Mouse (Mus musculus): ENCODE measurements at regions not wholly inside any gene's neighbourhood (a gene's known extent, or its start where the extent isn't known, plus 50 kb on each side); places are given as distances from the start of the nearest gene placed in this dataset.

DNA sequence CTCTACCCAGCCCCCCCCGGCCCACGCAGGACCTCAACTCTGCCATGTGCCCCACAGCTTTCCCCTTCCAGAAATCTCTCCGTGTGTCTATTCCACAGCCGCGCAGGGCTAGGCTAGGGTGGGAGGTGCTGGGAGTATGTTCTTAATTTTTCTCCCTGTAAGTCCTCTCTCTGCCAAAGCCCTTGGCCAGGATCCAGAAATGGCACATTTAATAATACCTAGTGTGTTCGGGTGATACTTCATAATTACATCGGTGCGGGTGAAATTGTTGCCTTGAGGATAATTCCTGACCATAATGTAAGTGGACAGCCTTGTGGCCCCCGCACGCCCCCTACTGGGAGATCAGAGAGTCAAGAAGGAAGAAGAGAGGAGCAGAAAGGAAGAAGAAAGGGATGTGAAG lies 1093.5 kb downstream of the Mrps31 start:
- DNase-seq (ENCODE audit: low spot score in 2 of 2), result peak; percentile 72 to 75

DNA sequence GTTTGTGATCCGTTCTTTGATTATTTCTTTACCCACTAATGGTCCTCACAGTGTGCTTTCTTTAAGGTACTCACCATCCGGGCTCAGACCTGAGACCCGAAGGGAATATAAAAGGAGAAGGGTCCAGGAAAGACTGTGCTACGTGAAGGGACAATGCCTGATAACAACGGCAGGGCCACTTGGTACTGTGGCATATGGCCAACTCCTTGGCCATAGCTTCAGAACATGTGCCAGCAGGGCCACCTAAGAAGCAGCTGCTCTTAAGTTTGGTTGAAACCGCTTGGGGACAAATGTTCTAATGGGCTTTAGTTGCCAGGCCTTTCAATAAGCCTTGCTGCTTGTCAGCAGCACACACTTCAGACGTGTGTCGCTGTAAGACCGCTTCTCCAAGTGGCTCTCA lies 1094.1 kb downstream of the Mrps31 start:
- DNase-seq (ENCODE audit: low spot score in 2 of 2), result peak in 1 of 2 experiments; percentile 4

DNA sequence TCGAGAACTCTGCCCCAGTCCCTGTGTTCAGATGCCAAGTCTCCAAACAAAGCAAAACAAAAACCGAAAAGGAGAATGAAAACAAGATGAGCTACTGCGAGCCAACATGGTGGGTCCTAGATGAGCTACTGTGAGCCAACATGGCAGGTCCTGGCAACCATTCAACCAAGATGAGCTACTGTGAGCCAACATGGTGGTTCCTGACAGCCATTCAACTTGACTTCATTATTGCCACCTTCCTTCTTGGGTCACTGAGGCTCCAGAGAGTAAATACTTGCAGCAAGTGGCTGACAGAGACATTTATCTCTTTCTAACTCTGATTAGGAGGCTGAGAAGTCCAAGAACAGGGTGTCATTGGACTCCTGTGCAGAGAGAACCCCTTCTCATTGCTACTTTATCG lies 1094.8 kb downstream of the Mrps31 start:
- no peak for DNase-seq (ENCODE audit: low spot score in 2 of 2)

DNA sequence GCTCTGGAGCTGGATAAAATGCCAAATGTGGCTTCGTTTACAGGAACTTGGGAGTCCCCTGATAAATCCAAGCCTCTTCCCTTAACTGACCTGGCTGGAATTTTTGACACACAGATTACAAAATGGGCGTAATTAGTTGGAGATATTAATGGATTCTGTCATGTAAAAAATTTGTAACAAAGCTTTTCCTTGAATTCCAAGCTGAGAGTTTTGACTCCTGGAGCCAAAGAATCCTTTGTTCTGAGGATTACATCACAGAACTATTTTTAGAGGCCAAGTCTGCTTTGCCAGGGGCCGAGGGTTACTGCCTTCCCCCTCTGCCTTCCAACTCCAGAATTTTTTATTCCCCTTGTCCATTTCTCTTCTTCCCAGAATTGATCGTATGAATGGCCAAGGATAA lies 1096.5 kb downstream of the Mrps31 start:
- no peak for DNase-seq (ENCODE audit: low spot score in 2 of 2)

DNA sequence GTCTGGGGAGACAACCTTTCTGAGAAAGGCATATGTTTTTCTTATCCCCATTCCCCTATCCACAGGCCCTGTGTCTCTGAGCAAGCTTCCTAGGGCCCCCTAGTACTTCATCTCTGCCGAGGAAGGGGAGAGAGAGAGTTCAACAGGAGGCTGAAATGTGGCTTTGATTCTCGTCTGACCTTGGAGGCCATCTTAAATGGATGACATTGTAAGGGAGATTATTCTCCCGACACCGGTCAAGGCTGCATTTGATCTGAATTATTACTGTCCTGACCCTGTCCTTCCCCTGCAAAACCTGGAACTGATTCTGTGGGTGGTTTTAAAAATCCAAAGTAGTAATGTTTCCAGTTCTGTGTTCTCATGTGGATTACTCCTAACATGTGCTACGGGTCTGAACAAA lies 1098.9 kb downstream of the Mrps31 start:
- no peak for DNase-seq (ENCODE audit: low spot score in 2 of 2)

DNA sequence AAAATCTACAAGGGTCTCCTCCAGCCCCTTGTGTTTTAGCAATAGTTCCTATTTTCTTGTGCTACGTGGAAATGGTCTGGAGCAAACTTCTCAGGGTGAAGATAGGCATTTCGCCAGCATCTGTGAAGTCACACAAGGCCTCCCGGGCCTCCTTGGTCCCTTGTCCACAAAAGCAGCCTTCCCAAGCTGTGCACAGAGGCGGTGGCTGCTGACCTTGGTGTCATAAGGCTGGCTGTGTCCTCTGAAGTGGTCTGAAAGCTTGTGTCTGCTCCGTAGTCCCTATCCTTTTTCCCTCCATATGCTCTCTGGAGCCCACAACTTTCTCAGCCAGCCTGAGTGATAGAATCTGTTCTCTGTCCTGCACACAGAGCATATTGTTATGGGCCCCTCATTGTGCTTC lies 1099.4 kb downstream of the Mrps31 start:
- DNase-seq (ENCODE audit: low spot score in 2 of 2), result no peak

DNA sequence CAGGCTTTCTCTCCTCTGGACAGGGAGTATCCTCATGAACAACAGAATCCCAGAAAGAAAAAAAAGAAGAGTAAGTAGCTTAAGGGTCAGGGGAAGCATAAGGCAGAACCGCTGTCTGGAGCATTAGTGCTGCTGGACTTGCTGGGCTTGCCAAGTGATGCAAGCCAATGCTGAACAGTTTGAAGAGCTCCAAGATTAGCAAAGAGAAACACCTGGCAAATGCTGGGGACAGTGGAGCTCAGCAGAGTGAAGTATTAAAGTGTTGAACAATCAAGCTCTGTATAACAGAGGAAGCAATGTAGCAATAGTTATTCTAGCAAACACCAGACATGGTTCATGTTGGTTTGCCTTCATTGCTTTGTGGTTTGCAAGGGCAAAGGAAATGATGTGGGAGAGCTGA lies 1100.1 kb downstream of the Mrps31 start:
- no peak for DNase-seq (ENCODE audit: low spot score in 2 of 2)

DNA sequence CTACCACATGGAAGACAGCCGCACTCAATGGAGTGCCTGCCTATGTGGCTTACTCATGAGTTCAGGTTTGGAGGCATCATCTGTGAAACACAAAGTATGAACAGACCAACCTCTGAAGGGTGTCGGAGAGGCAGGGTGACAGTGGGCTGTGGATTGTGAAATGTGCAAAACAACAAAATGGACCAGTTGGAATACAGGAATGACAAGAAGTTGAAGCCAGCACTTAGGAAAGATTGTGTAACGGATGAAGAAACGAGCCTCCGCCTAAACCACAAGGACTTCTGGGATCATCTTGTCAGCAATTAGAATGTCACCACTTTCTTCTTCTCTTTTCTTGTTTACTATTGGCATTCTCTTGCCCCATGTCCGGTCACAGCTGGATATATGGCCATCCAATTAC lies 1100.6 kb downstream of the Mrps31 start:
- DNase-seq (ENCODE audit: low spot score in 2 of 2), result no peak

DNA sequence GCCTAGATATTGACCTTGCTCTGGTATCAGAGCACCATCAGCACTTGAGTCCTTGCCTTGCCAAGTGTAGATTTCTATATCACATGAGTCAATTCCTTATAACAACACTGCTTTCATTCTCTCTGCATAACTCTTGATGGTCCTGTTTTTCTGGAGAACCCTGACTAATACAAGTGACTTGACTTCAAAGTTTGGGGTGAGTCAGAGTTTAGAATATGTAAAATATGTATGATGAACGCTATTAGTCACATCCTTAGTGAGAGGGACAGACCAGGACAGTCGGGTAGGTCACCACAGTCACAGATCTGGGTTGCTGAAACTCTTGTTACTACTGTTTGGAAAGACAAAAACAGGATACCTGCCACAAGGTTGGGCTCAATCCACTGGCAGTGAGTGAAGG lies 1105.3 kb downstream of the Mrps31 start:
- no peak for DNase-seq (ENCODE audit: low spot score in 2 of 2)

DNA sequence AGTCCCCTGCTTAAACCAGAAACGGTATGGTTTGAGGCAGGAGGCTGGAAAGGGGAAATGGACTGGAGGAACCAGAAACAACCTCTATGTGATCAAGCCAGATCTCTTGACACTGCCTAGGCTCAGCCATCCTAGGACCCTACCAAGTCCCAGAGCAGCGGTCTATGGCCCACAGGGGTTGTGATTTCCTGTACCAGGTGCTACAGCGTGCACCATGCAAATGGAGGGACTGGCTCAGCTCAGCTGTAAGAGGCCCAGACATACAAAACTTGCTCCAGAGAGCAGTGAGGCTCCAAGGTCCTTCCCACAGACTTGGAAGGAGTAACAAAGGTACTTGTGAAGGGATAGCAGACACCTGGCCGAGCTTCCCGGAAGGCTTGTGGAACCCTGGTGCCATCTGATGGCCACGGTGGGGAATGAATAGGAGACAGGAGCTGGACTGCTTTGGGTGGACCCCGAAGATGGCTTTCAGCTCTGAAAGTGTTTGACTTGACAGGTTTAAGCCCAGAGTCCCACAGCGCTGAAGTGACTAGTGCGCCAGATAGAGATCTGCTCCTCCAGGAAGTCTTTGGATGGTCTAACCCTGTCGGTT lies 1120.5 kb downstream of the Mrps31 start:
- DNase-seq (ENCODE audit: low spot score in 2 of 2), result peak; percentile 55 to 60

DNA sequence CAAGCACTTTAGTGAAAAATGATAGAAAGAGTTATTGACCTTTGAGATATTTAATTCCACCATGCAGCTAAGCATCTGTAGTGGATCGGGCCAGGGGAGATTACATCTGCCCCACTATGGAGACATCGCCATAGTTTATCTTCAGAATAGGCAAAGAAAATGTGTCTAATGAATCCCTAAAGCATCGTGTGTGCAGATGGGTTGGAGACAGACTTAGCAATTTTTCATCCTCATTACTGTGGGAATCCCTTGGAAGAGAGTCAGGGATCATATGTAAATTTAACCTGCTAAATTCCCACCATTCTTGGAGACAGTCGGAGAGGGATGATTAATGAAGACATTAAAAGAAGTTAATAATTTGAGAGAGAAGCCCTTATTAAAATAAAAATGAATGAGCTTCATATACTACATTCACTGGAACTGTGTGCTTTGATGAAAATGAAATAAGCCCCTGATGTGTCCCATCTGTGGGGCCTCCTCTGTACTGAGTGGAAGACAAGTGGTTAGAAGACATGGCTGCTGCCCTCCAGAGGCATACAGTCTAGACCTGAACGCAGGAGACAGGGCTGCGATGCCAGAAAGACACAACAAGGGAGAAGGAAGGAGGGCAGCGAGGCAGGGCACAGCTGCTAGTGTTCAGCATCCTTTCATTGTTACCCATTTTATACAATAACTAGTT lies 1126.7 kb downstream of the Mrps31 start:
- no peak for DNase-seq (ENCODE audit: low spot score in 2 of 2)

DNA sequence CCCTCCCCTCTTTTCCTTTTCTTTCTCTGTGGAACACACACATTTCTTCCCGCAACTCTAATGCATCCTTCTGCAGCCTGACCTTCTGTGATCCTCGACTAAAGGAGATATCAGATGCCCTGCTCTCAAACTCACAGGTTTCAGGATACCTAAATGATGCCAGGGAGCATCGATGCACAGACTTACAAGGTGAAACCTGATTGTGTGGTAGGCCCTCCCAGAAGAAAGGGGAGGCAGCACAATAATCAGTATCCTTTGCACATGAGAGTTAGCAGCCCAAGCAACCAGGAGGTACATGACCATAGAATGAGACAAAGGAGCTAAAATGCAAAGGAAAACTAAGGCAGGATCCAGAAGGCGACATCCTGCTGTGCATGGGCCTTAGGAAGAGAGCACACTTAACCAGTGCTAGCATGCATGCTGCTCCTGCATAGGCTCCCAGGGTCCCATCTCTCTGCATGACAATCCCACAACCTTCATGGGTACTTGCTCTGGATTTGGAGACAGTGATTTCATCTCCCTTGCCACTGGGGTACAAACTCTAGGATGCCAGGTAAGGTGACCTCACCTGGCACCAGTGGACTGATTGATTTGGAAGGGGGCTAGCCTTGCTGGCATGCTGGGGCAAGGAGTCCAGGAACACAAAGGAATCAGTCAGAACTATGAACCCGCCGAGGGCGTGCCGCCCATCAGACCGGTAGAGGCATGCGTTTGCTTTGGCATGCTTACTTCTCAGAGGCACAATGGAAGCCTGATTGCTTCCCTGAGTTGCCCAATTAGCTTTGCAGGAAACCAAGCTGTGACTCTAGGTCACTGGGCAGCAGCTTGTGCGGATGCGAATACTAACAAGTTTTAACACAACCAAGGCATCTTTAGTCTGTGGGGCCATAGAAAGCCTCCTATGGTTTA lies 1142.7 kb downstream of the Mrps31 start:
- DNase-seq (ENCODE audit: low spot score in 2 of 2), result no peak

DNA sequence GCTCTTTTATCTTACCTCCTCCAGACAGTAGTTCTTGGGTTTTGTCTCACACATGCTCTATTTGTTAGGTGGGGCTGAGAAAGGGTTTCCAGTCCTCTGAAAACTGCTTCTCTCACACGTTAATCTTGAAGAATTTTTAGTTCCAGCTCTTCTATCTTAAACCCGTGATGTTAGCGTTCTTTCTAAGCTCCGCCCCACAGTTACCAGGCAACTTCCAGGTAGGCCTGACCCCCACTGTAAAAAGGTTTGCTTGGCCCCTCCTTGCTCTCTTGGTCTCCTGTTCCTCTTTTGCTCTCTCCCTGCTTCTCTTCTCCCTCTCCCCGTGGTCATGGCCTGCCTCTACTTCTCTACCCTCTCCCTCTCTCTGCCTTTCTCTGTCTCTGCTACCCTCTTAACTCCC lies 1149.7 kb downstream of the Mrps31 start:
- no peak for DNase-seq (ENCODE audit: low spot score in 2 of 2)

DNA sequence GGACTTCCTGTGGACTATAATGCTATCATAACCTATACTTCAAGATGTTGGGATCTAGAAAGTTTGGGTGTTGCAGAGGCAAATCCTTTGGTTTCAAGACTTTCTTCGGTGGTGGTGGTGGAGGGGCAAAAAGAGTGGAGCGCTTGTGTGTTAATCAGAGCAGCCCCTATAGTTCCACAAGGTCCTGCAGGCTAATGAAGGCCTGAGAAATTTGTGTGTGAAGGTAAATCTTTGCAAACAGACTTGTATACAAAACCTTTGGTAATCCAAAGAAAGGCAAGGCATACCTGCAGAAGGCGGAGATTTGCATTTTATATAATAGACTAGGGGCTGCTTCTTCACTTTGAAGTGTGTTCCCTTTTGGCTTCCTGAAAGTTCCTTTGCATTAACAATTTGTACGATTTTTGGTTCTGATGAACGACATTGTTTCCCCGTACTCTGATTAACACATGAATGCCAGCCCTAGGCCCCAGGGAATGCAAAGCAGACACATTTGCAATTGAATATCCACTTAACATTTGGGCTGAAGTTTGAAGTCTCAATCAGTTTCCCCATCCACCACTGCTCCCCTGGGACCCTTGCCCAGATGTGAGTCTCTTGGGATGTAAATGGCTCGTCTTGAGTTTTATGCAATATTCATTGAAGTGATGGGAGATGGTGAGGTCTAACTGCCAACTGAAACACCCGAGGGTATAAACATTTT lies 1150.7 kb downstream of the Mrps31 start:
- no peak for DNase-seq (ENCODE audit: low spot score in 2 of 2)

DNA sequence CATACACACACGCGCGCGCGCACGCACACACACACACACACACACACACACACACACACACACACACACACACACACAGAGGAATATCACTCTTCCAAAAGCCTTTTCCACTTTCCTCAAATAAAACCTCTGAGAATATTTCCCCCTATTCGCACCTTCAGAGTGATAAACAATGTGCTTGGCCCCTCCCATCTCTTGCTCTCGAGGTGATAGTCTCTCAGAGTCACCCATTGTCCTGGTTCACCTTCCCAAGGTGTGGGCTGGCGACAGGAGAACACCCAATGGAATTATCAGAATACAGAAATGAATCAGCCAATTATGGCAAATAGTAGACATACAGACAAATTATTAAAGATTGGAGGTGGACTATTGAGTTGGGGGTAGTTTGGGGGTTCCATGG lies 1151.3 kb downstream of the Mrps31 start:
- no peak for DNase-seq (ENCODE audit: low spot score in 2 of 2)

DNA sequence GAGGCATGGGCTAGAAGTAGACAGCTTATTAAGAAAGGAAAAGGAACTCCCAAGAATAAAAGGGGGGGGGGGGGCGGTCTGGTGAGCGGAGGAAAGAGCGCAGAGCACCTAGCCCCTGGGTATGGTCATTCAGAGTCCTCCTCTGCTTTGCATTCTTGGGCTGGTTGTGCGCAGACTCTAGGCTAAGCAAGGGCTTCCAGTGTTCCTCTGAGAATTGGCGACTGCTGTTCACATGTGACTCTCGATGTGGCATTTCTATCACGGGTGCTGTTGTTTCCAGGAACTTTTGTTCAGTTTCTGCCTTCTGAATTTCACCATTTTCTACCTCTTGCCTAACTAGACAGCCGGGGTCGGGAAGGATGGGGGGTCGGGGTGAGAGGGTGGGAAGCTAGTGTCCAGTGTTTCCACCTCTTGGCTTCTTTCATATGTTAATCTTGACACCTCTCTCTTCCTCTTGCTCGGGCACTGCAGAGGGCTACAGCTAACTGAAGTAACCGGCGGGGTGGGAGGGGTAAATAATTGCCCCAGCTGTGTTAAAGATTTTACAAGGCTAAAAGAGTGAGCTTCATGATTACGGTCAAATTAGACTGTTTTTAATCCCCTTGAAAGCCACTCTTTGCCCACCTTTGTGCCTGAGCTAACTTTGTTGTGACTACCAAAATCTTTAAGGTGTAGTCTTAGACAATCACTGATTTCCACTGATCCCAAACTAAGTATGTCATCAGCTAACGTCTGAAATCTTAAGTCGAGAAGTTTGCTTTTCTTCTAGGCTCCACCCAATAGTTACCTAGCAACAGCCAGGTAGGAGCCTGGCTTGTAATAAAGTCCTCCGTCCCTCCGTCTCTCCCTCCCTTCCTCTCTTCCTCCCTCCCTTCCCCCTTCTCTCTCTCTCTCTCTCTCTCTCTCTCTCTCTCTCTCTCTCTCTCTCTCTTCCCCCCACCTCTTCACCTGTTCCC lies 1152.2 kb downstream of the Mrps31 start:
- DNase-seq (ENCODE audit: low spot score in 2 of 2), result no peak

DNA sequence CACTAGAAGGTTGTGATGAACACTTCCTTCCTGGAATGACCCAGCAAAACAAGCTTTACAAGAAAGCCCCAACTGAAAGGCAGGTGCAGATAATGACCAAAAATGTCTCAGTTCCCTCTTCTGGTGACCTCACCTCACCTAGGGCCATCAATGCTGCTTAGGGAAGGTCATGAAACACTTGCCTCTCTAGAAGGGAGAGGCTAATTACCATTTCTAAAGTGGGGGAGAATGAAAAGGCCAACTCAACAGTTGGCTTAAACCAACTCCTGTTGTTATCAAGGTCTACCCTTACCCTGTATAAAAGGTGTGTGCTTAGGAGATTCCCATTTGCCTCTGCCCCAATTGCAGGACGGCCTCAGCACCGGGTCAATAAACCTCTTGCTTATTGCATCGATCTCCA lies 1156.7 kb downstream of the Mrps31 start:
- DNase-seq (ENCODE audit: low spot score in 2 of 2), result no peak

DNA sequence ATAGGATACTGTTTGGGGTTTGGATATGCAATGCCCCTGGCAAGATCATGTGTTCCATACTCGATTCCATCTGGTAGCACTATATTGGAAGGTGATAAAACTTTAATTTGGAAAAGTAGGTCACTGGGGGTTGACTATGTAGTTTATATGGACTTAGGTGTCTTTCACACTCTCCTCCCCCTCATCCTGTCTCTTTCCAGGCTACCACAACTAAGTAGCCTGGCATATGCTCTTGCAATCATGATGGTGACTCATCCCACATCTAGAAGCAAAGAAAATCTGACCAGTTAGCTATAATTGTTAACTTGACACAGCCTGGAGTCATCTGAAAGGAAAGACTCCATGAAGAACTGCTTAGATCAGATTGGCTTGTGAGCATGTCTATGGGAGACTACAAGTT lies 1154.3 kb downstream of the Adam3 start:
- peak; percentile 11 to 22 for DNase-seq (ENCODE audit: low spot score in 2 of 2)

DNA sequence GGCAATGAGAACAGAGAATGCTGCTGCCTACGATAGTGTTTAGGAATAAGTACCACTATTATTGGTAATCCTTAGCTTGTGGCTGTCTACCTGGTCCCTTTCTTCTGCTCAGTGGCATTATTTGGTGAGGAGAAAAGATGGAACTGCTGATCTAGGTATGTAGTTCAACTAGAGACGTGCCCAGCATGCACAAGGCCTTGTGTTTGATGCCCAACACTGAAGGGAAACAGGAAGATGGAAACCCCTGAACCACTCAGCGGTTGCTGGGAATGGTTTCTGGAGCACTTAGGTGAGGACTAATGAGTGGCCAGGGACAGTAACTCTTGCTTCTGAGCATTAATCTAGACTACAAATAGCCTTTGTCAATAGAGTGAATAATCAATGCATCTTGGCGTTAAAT lies 1145.5 kb downstream of the Adam3 start:
- DNase-seq (ENCODE audit: low spot score in 2 of 2), result no peak

DNA sequence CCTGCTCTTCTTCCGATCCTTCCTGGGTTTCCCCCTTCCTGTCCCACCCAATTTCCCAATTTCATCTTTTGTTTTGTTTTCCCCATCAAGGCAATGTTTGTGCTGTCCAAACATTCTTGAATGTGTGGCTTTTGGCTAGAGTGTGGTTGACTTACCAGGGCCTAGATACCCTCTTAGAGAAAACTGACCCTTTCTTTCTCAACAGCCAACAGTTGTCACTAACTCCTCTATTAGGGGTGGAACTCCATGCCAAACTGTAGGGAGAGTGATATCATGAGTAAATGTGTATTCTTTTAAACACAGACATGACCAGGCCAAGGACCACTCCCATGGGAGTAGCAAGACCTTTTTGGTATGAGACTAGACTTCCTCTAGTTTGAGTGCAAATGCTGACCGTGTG lies 1145.0 kb downstream of the Adam3 start:
- no peak for DNase-seq (ENCODE audit: low spot score in 2 of 2)
